Mouse (Mus musculus) heart, adult 10 weeks (tissue): ENCODE measurements around the gene Nek11. TPM values are rescaled to one million over a fixed set of nuclear protein-coding genes. Genes with fewer than 3 reads are reported as not detected.

Experiments used
- polyA plus RNA-seq: library from polyadenylated mRNA; stranded (reverse); fragments of 350-450 nt; fragmentation: Illumina TruSeq; extraction: RNeasy Lipid Tissue Mini Kit (QIAGEN cat#74804); gene quantifications from one replicate; pipeline ENCODE4 v1.2.3, GENCODE M21; 2014; ENCODE audit warnings: low read depth, low replicate concordance

The Nek11 gene
- not detected for polyA plus RNA-seq

GRCm38 (mm10) chr9:105395218-105395627 lies at the start of gene Nek11, which contains the start of gene Aste1:
Gene Nek11, minus strand, starts transcription at chr9:105395524.
Gene Aste1, plus strand, starts transcription at chr9:105395392.

GRCm38 (mm10) chr9:105144992-105145391 lies 250.3 kb downstream of the Nek11 start, which contains the start of gene 1700080E11Rik:
Gene 1700080E11Rik, minus strand, starts transcription at chr9:105145092.

GRCm38 (mm10) chr9:105131253-105132001 lies 263.9 kb downstream of the Nek11 start, which contains the start of gene Nudt16:
Gene Nudt16, minus strand, starts transcription at chr9:105131824.

Other genes with a start within 250 kb of the Nek11 start
- gene Aste1, start 132 bp downstream of the Nek11 start, polyA plus RNA-seq, result 6.0 TPM
- gene Atp2c1, start 131.8 kb upstream of the Nek11 start, polyA plus RNA-seq, result 40.0 TPM
- 23.4 TPM for gene Pik3r4, start 247.5 kb upstream of the Nek11 start, polyA plus RNA-seq